Mouse (Mus musculus) heart, adult 2 months (tissue): ENCODE data around the gene Camta1.

Experiments
- CTCF ChIP-seq: fragments of 200-600 bp; IDR thresholded peaks from 2 replicates; pipeline ENCODE4 v1.8.1; 2022; ENCODE audit warnings: antibody characterized with exemption, mild to moderate bottlenecking, moderate library complexity
- EP300 ChIP-seq: fragments of 200-500 bp; IDR thresholded peaks from 2 replicates; pipeline ENCODE4 v1.6.1; 2011; ENCODE audit warnings: low read depth, low read length, control low read depth; ENCODE audit not compliant: insufficient read depth
- POLR2A ChIP-seq: fragments of 200-500 bp; IDR thresholded peaks from 2 replicates; pipeline ENCODE4 v1.6.1; 2011; ENCODE audit warnings: mild to moderate bottlenecking, low read depth, low read length, control low read depth; ENCODE audit not compliant: insufficient read depth

- TF ChIP-seq POLR2A (no peak), CTCF (no peak), EP300 (no peak)
These were observed 306.2 kb downstream of the Camta1 start for GRCm38 (mm10) chr4:151555505-151555904.
